Mouse (Mus musculus) MEL (cell line): Measurements from ENCODE around the gene E2f1. TPM values are rescaled to one million over a fixed set of nuclear protein-coding genes. Genes with fewer than 3 reads are reported as not detected.

Experiments
- DNase-seq: peaks from one replicate; pipeline ENCODE4 v3.0.0; 2011; ENCODE audit warnings: low read depth, low spot score
- H3K27ac ChIP-seq: 2 replicates; pipeline ENCODE4 v1.5.1; 2012; ENCODE audit warnings: low read depth, mild to moderate bottlenecking, control low read depth, low read length, moderate library complexity; ENCODE audit not compliant: control insufficient read depth
- H3K27me3 ChIP-seq, 2 experiments: fragments of 150-350 bp in 1 of 2; sonication (generic) in 1 of 2; 2 replicates each; pipeline ENCODE4 v1.6.1; 2012; ENCODE audit warnings: low read length in 2 of 2, mild to moderate bottlenecking in 2 of 2, improper control_type of control experiment in 1 of 2, moderate library complexity in 1 of 2; ENCODE audit not compliant: insufficient read depth in 2 of 2, control insufficient read depth in 1 of 2
- H3K36me3 ChIP-seq, 2 experiments: 2 replicates each; pipeline ENCODE4 v1.6.1; 2012 to 2014; ENCODE audit warnings: low read length in 2 of 2, improper control_type of control experiment in 1 of 2, inconsistent platforms in 1 of 2, mild to moderate bottlenecking in 1 of 2; ENCODE audit not compliant: insufficient read depth in 2 of 2, control insufficient read depth in 1 of 2
- H3K4me1 ChIP-seq, 2 experiments: fragments of 150-350 bp in 1 of 2; sonication (generic) in 1 of 2; 2 replicates each; pipeline ENCODE4 v1.6.1; 2012; ENCODE audit warnings: low read length in 2 of 2, improper control_type of control experiment in 1 of 2, mild to moderate bottlenecking in 1 of 2; ENCODE audit not compliant: insufficient read depth in 2 of 2, control insufficient read depth in 1 of 2
- H3K4me3 ChIP-seq, 2 experiments: fragments of 150-350 bp in 1 of 2; sonication (generic) in 1 of 2; 2 replicates each; pipeline ENCODE4 v1.5.1; 2012; ENCODE audit warnings: low read depth in 2 of 2, low read length in 2 of 2, mild to moderate bottlenecking in 2 of 2, moderate library complexity in 2 of 2, control low read depth in 1 of 2, improper control_type of control experiment in 1 of 2; ENCODE audit not compliant: control insufficient read depth in 1 of 2, insufficient read depth in 1 of 2
- H3K79me2 ChIP-seq: 2 replicates; pipeline ENCODE4 v1.6.1; 2012; ENCODE audit warnings: mild to moderate bottlenecking, low read length, moderate library complexity; ENCODE audit not compliant: control insufficient read depth, poor library complexity, insufficient read depth
- H3K9ac ChIP-seq: 2 replicates; pipeline ENCODE4 v1.6.1; 2012; ENCODE audit warnings: low read depth, mild to moderate bottlenecking, control low read depth, low read length, moderate library complexity; ENCODE audit not compliant: control insufficient read depth, poor library complexity, severe bottlenecking
- H3K9me3 ChIP-seq: fragments of 150-350 bp; sonication (generic); replicated peaks from 2 replicates; pipeline ENCODE4 v1.6.1; 2012; ENCODE audit warnings: mild to moderate bottlenecking, low read length, improper control_type of control experiment, moderate library complexity; ENCODE audit not compliant: insufficient read depth
- CHD1 ChIP-seq: IDR thresholded peaks from 2 replicates; pipeline ENCODE4 v1.6.1; 2012; ENCODE audit warnings: low read depth, mild to moderate bottlenecking, inconsistent platforms, low read length, improper control_type of control experiment
- CHD2 ChIP-seq: IDR thresholded peaks from 2 replicates; pipeline ENCODE4 v1.6.1; 2011; ENCODE audit warnings: low read length, improper control_type of control experiment
- CTCF ChIP-seq, 3 experiments: IDR thresholded peaks in 2 of 3; conservative IDR thresholded peaks in 1 of 3; 2 replicates each; pipeline ENCODE4 v1.5.1; 2011 to 2012; ENCODE audit warnings: low read length in 3 of 3, low read depth in 2 of 3, mild to moderate bottlenecking in 2 of 3, improper control_type of control experiment in 1 of 3, inconsistent platforms in 1 of 3, mixed read lengths in 1 of 3, moderate library complexity in 1 of 3; ENCODE audit not compliant: control insufficient read depth in 1 of 3, insufficient read depth in 1 of 3, poor library complexity in 1 of 3, severe bottlenecking in 1 of 3
- EP300 ChIP-seq, 2 experiments: IDR thresholded peaks; 2 replicates each; pipeline ENCODE4 v1.6.1; 2011; ENCODE audit warnings: improper control_type of control experiment in 2 of 2, low read length in 2 of 2, low read depth in 1 of 2, mild to moderate bottlenecking in 1 of 2
- ETS1 ChIP-seq: IDR thresholded peaks from 2 replicates; pipeline ENCODE4 v1.6.1; 2012; ENCODE audit warnings: low read depth, mild to moderate bottlenecking, inconsistent platforms, low read length, improper control_type of control experiment, moderate library complexity
- HCFC1 ChIP-seq: IDR thresholded peaks from 2 replicates; pipeline ENCODE4 v1.6.1; 2012; ENCODE audit warnings: low read depth, mild to moderate bottlenecking, inconsistent platforms, low read length, improper control_type of control experiment, moderate library complexity
- MAFK ChIP-seq: IDR thresholded peaks from 2 replicates; pipeline ENCODE4 v1.6.1; 2011; ENCODE audit warnings: low read depth, mild to moderate bottlenecking, low read length, improper control_type of control experiment, borderline replicate concordance
- MAX ChIP-seq: IDR thresholded peaks from 2 replicates; pipeline ENCODE4 v1.6.1; 2011; ENCODE audit warnings: low read length, improper control_type of control experiment
- MXI1 ChIP-seq: IDR thresholded peaks from 2 replicates; pipeline ENCODE4 v1.6.1; 2011; ENCODE audit warnings: mild to moderate bottlenecking, low read depth, low read length, improper control_type of control experiment
- MYC ChIP-seq: IDR thresholded peaks from 2 replicates; pipeline ENCODE4 v1.6.1; 2011; ENCODE audit warnings: low read depth, mild to moderate bottlenecking, low read length, improper control_type of control experiment, moderate library complexity
- NRF1 ChIP-seq: IDR thresholded peaks from 2 replicates; pipeline ENCODE4 v1.6.1; 2014; ENCODE audit warnings: low read depth, mild to moderate bottlenecking, inconsistent platforms, low read length, improper control_type of control experiment, moderate library complexity; ENCODE audit not compliant: poor library complexity, insufficient read depth, severe bottlenecking
- RAD21 ChIP-seq: IDR thresholded peaks from 2 replicates; pipeline ENCODE4 v1.6.1; 2011; ENCODE audit warnings: mild to moderate bottlenecking, low read depth, low read length, improper control_type of control experiment
- SIN3A ChIP-seq: IDR thresholded peaks from 2 replicates; pipeline ENCODE4 v1.6.1; 2012; ENCODE audit warnings: low read length, improper control_type of control experiment, inconsistent platforms
- SMC3 ChIP-seq: IDR thresholded peaks from 2 replicates; pipeline ENCODE4 v1.6.1; 2011; ENCODE audit warnings: low read depth, low read length, improper control_type of control experiment
- TBP ChIP-seq: IDR thresholded peaks from 2 replicates; pipeline ENCODE4 v1.8.0; 2011; ENCODE audit warnings: low read depth, low read length, improper control_type of control experiment
- USF1 ChIP-seq: IDR thresholded peaks from 2 replicates; pipeline ENCODE4 v1.6.1; 2014; ENCODE audit warnings: low read depth, mild to moderate bottlenecking, inconsistent platforms, low read length, improper control_type of control experiment, moderate library complexity
- ZKSCAN1 ChIP-seq: IDR thresholded peaks from 2 replicates; pipeline ENCODE4 v1.6.1; 2012; ENCODE audit warnings: low read depth, mild to moderate bottlenecking, inconsistent platforms, low read length, improper control_type of control experiment, moderate library complexity
- ZMIZ1 ChIP-seq: IDR thresholded peaks from 2 replicates; pipeline ENCODE4 v1.6.1; 2012; ENCODE audit warnings: low read depth, mild to moderate bottlenecking, inconsistent platforms, low read length, improper control_type of control experiment, moderate library complexity
- ZNF384 ChIP-seq: IDR thresholded peaks from 2 replicates; pipeline ENCODE4 v1.6.1; 2012; ENCODE audit warnings: low read depth, mild to moderate bottlenecking, inconsistent platforms, low read length, improper control_type of control experiment
- polyA plus RNA-seq, 2 experiments: library from polyadenylated mRNA; stranded (reverse) in 1 of 2; unstranded in 1 of 2; fragments of >175 nt in 1 of 2; fragments of >200 nt in 1 of 2; gene quantifications; 2 replicates each; pipeline versions ENCODE4 v1.2.1 to v1.2.4; 2012; ENCODE audit warnings: low replicate concordance in 2 of 2, low read depth in 1 of 2; ENCODE audit not compliant: insufficient read length in 2 of 2, insufficient read depth in 1 of 2, missing spikeins in 1 of 2
- total RNA-seq: library from RNA; depleted of rRNA; stranded (reverse); fragments of 300-350 nt; gene quantifications from 2 replicates; pipeline ENCODE4 v1.2.3, GENCODE M21; 2012

E2f1 gene
- total and polyA plus RNA-seq, 3 experiments, result 17.4 to 41.6 TPM; not detected in 1

- TF ChIP-seq ETS1 (peak; percentile 59), ZMIZ1 (no peak), MXI1 (peak; percentile 27; the same call in 1 of the 2 replicates), MAX (peak; percentile 59; the same call in 1 of the 2 replicates), NRF1 (peak; percentile 26; the same call in 1 of the 2 replicates), SIN3A (no peak; the same call in none of the 2 replicates), USF1 (no peak)
- TF ChIP-seq, all 39 proteins: peak for 15
Measured at GRCm38 (mm10) chr2:154583906-154584872, 14.5 kb upstream of the E2f1 start (continued).

GRCm38 (mm10) chr2:154581421-154581820 lies 11.7 kb upstream of the E2f1 start:
- DNase-seq, result peak; percentile 52
- TF ChIP-seq CHD2 (no peak), RAD21 (peak; percentile 21), SMC3 (peak; percentile 11; the same call in 1 of the 2 replicates), CTCF (IDR thresholded peaks at IDR 0.05 in 2 of 3, conservative IDR thresholded peaks at IDR 0.05 in 1 of 3; ENCODE audit: control insufficient read depth in 1 of 3, insufficient read depth in 1 of 3, low read depth in 2 of 3, low read length in 3 of 3, poor library complexity in 1 of 3, severe bottlenecking in 1 of 3) (peak; percentile 37 to 40 (median 38))
- TF ChIP-seq, all 39 proteins: peak for 3
- Histone ChIP-seq H3K27ac (no peak overlapping the region), H3K4me1 (peaks cover 12 to 16% of the 10 kb centered on the region in 2 experiments), H3K79me2 (no peaks in the 10 kb centered on the region), H3K27me3 (no peaks in the 10 kb centered on the region), H3K9me3 (no peaks in the 10 kb centered on the region), H3K36me3 (peaks cover 0 to 14% of the 10 kb centered on the region in 2 experiments; a peak in 2 of 4 replicates), H3K9ac (no peak overlapping the region), H3K4me3 (no peak overlapping the region)

- DNase-seq, result no peak
- Histone ChIP-seq H3K79me2 (no peaks in the 10 kb centered on the region), H3K9ac (no peak overlapping the region)
Measured at GRCm38 (mm10) chr2:154580586-154580985, 10.9 kb upstream of the E2f1 start.

More at GRCm38 (mm10) chr2:154580586-154580985, 10.9 kb upstream of the E2f1 start:
- peaks cover 12 to 16% of the 10 kb centered on the region in 2 experiments for H3K4me1 ChIP-seq
- H3K36me3 ChIP-seq, result peaks cover 0 to 14% of the 10 kb centered on the region in 2 experiments; a peak in 2 of 4 replicates
- no peak for TF ChIP-seq ZKSCAN1
- no peak for TF ChIP-seq USF1
- TF ChIP-seq RAD21, result no peak
- TF ChIP-seq ZNF384, result no peak
- no peak for TF ChIP-seq EP300 (IDR thresholded peaks at IDR 0.05; ENCODE audit: low read depth in 1 of 2, low read length in 2 of 2)
- TF ChIP-seq ETS1, result no peak
- TF ChIP-seq TBP, result no peak
- TF ChIP-seq MAFK, result no peak
- TF ChIP-seq MYC, result no peak
- TF ChIP-seq HCFC1, result no peak
- no peak for TF ChIP-seq CHD1
- TF ChIP-seq MAX, result no peak
- TF ChIP-seq NRF1, result no peak
- TF ChIP-seq, all 39 proteins: peak for 0
- Histone ChIP-seq H3K4me3 (no peak overlapping the region), H3K27me3 (no peaks in the 10 kb centered on the region), H3K27ac (no peak overlapping the region), H3K9me3 (no peaks in the 10 kb centered on the region)
